Mouse (Mus musculus) left cerebral cortex, adult 11 months (tissue): Measurements from ENCODE around the gene Dnase2b.

Experiments used
- DNase-seq: peaks from one replicate; pipeline ENCODE4 v3.0.0; 2022; ENCODE audit warnings: low spot score

Gene Dnase2b

DNA sequence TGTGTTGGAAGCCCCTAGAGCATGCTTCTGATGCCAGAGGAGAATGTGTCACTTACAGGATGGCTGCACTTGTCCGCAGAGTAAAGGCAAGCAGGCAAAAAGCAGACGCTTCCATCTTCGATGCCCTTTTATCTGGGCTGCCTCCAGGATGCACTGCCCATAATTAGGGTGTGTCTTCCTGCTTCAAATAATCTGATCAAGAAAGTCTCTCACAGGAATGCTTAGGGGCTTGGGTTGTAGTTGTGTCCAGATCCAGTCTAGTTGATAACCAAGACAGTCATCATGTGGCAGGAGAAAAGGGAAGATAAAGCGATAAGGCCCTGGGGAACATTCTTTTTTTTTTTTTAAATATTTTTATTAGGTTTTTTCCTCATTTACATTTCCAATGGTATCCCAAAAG, at the start of gene Dnase2b:
Gene Dnase2b (minus strand): TSS at position 101 of the 400 bp plus-strand sequence.
- no peak for DNase-seq

- DNase-seq, result no peak
Measured at GRCm38 (mm10) chr3:146661907-146662306, 46.5 kb upstream of the Dnase2b start.

GRCm38 (mm10) chr3:146661001-146661400, 45.6 kb upstream of the Dnase2b start:
- no peak for DNase-seq

GRCm38 (mm10) chr3:146659321-146659720, 43.9 kb upstream of the Dnase2b start:
- DNase-seq, result no peak

DNA sequence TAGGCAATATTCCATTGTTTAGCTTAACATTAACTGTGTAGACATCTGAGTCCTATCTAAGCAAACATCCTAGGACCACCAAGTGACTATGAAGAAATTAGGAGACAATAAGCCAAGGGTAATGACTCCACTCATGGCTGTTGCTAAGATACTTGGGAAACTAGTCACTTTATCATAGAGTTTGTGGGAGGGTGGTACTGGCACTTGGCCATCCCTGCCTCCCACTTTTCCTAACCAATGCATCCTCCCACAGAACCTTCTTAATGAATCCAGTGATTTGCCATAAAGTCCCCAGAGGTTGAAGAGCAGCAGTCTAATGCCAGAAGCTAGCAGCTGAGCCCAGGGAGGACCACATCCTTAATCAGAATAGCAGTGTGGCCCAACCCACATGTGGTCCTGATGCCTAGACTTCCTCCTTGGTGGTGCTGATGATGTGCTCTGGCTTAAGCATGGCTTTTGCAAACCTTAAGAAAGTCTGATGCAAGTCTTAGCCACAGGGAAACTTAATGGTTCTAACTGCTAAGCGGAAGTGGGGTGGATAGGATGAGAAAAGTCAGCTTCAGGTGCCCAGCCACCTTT, 42.8 kb upstream of the Dnase2b start:
- no peak for DNase-seq

DNA sequence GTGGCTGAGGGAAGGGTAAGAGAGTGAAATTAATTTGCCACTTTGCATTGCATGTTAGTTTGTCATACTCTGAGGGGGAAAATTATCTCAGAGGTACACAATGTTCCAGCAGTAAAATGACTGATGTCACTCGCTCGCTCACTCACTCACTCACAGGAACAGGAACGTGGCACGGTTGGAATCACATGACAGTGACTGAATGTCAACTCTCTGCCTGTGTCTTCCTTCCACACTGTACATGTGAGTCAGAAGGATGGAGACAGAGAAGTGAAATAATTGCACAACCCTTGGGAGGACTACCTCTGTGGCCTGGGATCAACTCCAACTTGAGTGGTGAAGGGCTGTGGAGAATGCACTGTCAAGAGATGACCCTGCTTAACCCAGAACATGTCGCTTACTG, 42.0 kb upstream of the Dnase2b start:
- no peak for DNase-seq

- no peak for DNase-seq
Measured at GRCm38 (mm10) chr3:146655111-146655577, 39.7 kb upstream of the Dnase2b start.

GRCm38 (mm10) chr3:146653692-146654091, 38.3 kb upstream of the Dnase2b start:
- DNase-seq, result no peak

DNA sequence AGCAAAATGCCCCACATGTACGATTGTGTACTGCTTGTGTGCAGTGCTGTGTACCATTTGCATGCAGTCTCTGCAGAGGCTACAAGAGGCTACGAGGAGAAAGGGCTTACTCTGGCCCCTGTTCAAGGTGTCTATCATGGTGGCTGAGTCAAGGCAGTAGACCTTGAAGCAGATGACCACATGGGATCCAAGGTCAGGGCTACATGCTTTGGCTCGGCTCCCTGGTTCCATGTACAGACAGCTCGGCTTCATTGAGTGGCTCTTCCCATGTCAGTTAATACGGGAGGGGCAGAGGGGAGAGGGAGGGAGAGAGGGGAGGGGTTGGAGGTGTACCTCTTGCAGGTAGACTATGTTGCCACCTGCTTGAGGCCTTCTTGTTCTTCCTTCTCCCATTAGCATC, 37.0 kb upstream of the Dnase2b start:
- no peak for DNase-seq

GRCm38 (mm10) chr3:146651217-146651616, 35.8 kb upstream of the Dnase2b start, which contains the start of gene 4930503B20Rik:
4930503B20Rik (minus strand) TSS chr3:146651317.
- no peak for DNase-seq

DNA sequence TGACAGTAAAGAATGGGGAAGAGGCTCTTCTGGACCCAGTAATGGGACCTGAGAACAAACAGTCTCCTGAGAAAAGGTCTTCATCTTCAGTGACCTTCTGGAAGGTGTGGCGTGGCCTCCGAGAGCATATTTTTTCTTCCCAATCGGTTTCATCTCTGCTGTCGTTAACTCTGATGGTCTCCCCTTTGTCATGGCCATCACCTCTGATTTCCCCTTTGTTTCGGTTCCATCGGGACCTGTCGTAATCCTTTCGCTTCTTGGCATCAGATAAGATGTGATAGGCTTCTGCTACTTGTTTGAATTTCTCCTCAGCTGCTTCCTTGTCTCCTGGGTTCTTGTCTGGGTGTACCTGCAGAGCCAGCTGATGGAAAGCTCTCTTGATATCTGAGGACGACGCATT, 35.3 kb upstream of the Dnase2b start:
- DNase-seq, result no peak

- DNase-seq, result no peak
Measured at GRCm38 (mm10) chr3:146649311-146649894, 34.0 kb upstream of the Dnase2b start.

DNA sequence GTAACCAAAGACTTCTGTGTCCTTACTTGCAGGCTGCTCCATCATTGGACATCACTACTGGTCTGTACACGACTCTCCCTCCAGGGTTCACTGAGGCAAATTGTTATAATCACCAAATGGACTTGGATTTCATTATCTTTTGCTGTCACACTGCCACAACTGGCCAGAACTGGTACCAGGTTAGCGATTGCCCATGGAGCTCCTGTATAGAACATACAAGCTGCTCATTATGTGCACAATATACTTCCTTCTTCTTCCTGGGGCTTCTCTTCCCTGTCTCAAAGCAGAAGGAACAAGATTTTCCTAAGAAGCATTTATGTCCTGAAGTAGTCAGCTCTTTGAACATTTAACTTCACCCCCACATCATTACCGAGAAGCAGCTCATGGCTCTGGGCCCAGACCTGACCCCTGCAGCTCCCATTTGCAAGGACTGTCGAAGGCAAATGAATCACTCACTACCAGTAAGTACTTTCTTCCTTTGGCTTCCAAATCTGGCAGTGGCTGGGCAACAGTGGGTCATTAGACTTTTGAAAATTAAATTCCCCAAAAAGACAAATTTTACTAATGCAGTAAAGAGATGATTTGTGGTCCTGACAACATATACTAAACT, 26.5 kb upstream of the Dnase2b start:
- no peak for DNase-seq

GRCm38 (mm10) chr3:146632506-146632905, 17.1 kb upstream of the Dnase2b start:
- no peak for DNase-seq

GRCm38 (mm10) chr3:146628227-146628982, 13.0 kb upstream of the Dnase2b start:
- no peak for DNase-seq

DNA sequence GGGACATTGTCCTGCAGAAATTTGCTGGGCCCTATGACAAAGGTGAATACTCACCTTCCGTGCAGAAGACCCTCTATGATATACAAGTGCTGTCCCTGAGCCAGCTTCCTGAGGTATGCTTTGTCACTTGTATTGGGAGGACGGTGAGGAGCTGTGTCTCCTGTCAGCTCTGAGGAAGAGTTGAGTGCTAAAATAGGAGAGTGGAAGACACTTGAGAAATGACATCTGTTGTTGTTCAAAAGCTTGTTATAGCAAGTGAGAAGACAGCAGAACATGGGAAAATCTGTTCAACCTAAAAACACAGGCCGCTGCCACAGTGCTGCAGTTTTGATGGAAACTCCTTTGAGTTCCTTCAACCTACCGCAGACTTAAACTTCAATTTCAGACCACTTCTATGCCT, 10.4 kb upstream of the Dnase2b start:
- peak; percentile 32 for DNase-seq

- no peak for DNase-seq
Measured at GRCm38 (mm10) chr3:146621966-146622365, 6.6 kb upstream of the Dnase2b start.

DNA sequence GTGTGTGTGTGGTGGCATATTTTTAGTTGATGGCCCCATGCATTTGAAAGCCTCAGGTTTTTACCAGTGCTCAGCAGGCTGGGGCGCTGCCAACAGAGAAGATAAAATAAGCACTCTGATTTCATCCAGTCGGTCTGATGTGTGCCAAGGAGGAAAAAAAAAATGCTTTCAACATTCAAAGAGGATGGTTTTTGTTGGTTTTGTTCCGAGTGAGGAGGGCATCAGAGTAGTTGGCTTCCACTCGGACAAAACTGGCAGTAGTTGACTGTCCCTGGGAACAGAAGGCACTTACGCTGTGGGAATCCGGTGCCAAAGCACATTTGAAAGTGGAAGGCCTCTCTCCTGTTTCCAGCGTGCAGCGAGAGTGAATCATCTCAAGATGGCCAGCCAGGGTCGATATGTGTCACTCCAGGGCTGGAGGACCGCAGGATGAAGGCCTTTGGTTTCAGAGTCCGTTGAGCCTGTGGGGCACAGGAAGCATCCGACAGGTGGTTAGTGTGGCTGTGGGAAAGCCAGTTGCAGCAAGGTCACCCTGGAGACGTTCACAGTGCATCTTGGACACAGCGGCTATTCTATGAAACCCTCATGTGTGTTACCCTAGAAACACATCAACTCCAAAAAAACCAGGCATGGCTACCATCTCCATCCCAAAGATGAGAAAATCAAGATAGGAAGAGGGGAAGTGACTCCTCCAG, 5.3 kb upstream of the Dnase2b start:
- peak; percentile 75 for DNase-seq

DNA sequence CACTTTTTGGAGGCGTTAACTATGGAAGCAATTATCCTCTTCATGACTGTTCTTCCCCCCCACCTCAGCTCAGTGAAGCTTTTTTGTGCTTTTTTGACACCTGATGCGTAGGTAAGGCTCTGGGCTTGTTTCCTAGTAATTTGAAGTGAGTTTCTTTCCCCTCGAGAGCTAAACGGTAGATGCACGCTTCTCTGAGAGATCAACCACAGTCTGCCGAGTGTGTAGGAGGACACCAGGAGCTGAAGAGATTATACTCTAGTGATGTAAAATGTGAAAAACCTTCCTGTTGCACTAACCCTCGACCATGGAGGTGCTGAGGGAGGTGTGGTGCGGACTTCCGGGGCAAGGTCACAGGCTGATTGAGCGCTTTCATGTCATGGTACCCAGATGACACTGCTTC, 4.7 kb upstream of the Dnase2b start:
- DNase-seq, result peak; percentile 60

DNA sequence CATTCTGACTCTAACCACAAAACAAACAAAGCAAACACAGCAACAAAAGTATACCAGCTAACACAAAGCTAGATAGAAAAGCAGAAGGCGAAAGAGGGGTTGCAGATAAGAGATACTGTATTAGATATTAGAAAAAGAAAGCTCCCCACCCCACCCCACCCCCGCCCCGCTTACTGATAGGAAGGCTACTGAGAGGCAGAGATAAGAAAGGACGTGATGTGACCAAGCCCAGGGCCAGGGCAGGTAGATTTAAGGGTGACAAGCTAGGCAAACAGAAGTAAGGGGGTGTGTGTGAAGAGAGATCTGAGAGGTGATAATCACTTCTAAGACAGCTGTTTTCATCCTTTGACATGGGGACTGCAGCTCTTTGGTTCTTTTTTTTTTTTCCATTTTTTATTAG, 3.0 kb upstream of the Dnase2b start:
- no peak for DNase-seq

GRCm38 (mm10) chr3:146617946-146618345, 2.5 kb upstream of the Dnase2b start:
- DNase-seq, result no peak
